Mouse (Mus musculus) ES-Bruce4 (cell line): ENCODE results near the gene Pink1. TPM values are rescaled to one million over a fixed set of nuclear protein-coding genes. Genes with fewer than 3 reads are reported as not detected.
"Not testable (repeated sequence)": the region's sequence is repeated elsewhere in the genome, so short reads cannot be mapped to it uniquely, and the experiment has no call there.

Experiments used
- H3K27ac ChIP-seq: 2 replicates; pipeline ENCODE4 v1.5.1; 2012; ENCODE audit warnings: low read length, inconsistent platforms; ENCODE audit not compliant: insufficient read depth
- H3K27me3 ChIP-seq: 2 replicates; pipeline ENCODE4 v1.6.1; 2012; ENCODE audit warnings: mild to moderate bottlenecking, low read length, inconsistent platforms; ENCODE audit not compliant: control insufficient read depth, poor library complexity, insufficient read depth, severe bottlenecking
- H3K36me3 ChIP-seq: 2 replicates; pipeline ENCODE4 v1.6.1; 2012; ENCODE audit warnings: inconsistent platforms, mild to moderate bottlenecking, low read length, moderate library complexity; ENCODE audit not compliant: control insufficient read depth, poor library complexity, insufficient read depth, severe bottlenecking
- H3K4me1 ChIP-seq: one replicate; pipeline ENCODE4 v1.8.1; 2011; ENCODE audit warnings: low read length; ENCODE audit not compliant: control insufficient read depth, insufficient read depth
- H3K4me3 ChIP-seq: 2 replicates; pipeline ENCODE4 v1.5.1; 2011; ENCODE audit warnings: low read depth, mild to moderate bottlenecking, low read length
- H3K9ac ChIP-seq: 2 replicates; pipeline ENCODE4 v1.6.1; 2012; ENCODE audit warnings: low read depth, mild to moderate bottlenecking, inconsistent platforms; ENCODE audit not compliant: poor library complexity, severe bottlenecking
- H3K9me3 ChIP-seq: replicated peaks from 2 replicates; pipeline ENCODE4 v1.6.1; 2012; ENCODE audit warnings: mild to moderate bottlenecking, low read length, inconsistent platforms; ENCODE audit not compliant: control insufficient read depth, poor library complexity, insufficient read depth, severe bottlenecking
- CTCF ChIP-seq: IDR thresholded peaks from one replicate; pipeline ENCODE4 v1.8.1; 2011; ENCODE audit warnings: low read depth, low read length
- EP300 ChIP-seq: IDR thresholded peaks from 2 replicates; pipeline ENCODE4 v1.6.1; 2011; ENCODE audit warnings: low read depth, low read length; ENCODE audit not compliant: insufficient read depth
- POLR2A ChIP-seq: IDR thresholded peaks from one replicate; pipeline ENCODE4 v1.8.1; 2011; ENCODE audit warnings: low read length; ENCODE audit not compliant: insufficient read depth
- polyA plus RNA-seq: library from polyadenylated mRNA; stranded (reverse); fragments of >200 nt; gene quantifications from 2 replicates; pipeline ENCODE4 v1.2.4, GENCODE M21; 2011; ENCODE audit warnings: low read depth; ENCODE audit not compliant: missing spikeins, insufficient read depth, insufficient read length

Pink1 gene
- polyA plus RNA-seq, 1 experiment: 23.4 TPM

GRCm38 (mm10) chr4:138330264-138330671, 4.2 kb upstream of the Pink1 start:
- H3K4me1 ChIP-seq: no peaks in the 10 kb centered on the region
- no peak overlapping the region for H3K9ac ChIP-seq
- H3K36me3 ChIP-seq: no peaks in the 10 kb centered on the region
- no peak overlapping the region for H3K4me3 ChIP-seq
- H3K9me3 ChIP-seq: no peaks in the 10 kb centered on the region
- H3K27me3 ChIP-seq: no peaks in the 10 kb centered on the region
- no peak for TF ChIP-seq CTCF
- no peak for TF ChIP-seq EP300
- TF ChIP-seq POLR2A: no peak
- no peak overlapping the region for H3K27ac ChIP-seq

DNA sequence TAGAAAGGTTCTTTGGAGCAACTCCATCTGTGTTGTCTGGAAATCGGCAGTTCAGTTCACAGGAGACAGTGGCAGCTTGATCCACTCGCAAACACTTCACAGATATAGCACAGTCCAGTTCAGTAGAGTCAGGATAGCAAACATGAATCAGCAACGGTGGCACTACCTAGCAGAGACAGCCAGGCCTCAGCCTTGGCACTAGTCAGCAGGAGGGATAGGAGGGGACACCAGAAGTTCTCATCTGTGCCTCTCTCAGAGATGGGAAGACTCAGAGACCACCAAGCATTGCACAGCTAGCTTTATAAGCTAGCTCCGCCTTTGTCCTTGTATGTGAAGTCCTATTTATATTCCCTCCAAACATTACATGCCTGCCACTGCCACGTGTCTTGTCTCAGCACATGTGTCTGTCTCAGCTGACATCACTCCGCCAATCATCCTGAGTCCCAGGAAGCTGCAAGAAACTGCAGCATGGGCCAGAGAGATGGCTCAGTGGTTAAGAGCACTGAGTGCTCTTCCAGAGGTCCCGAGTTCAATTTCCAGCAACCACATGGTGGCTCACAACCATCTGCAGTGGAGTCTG, 1.9 kb upstream of the Pink1 start:
- Histone ChIP-seq H3K9ac (no peak overlapping the region), H3K27ac (peak overlapping the region; percentile 47; the same call in 1 of the 2 replicates), H3K4me3 (peak overlapping the region; percentile 62)

GRCm38 (mm10) chr4:138327155-138327554, 1.0 kb upstream of the Pink1 start:
- H3K27me3 ChIP-seq, H3K4me3 ChIP-seq, H3K9ac ChIP-seq, H3K36me3 ChIP-seq, H3K4me1 ChIP-seq, H3K27ac ChIP-seq, H3K9me3 ChIP-seq: not testable (repeated sequence)

More for the DNA sequence above, 1.9 kb upstream of the Pink1 start:
- TF ChIP-seq EP300 (no peak), CTCF (no peak), POLR2A (no peak)
- H3K27me3 ChIP-seq: no peaks in the 10 kb centered on the region
- H3K36me3 ChIP-seq: no peaks in the 10 kb centered on the region
- no peaks in the 10 kb centered on the region for H3K9me3 ChIP-seq
- H3K4me1 ChIP-seq: no peaks in the 10 kb centered on the region

DNA sequence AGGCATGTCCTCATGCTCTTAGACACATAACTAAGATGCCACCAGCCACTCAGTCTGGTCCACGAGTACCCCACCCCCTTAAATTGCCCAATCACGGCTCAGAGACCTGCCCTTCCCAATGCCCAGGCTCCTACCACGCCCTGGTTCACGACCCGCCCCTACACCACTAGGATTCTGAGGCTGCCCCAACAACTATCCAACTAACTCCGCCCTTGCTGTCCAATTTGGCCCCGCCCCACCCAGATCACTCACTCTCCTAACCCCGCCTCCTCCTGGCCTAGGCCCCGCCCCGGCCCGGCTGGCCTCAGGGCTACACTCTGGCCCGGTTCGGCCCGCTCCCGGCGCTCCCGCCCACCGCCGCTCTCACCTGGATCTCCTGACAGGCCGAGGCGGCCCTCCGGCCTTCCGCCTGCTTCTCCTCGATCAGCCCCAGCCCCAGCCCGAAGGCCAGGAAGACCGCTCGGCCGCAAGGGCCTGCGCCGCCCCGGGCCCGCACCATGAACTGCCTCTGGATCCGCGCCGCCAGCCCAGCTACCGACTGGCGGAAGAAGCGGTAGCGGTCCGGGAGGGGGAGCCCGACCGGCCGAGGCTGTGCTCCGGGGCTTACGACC, 536 bp downstream of the Pink1 start:
- no peaks in the 10 kb centered on the region for H3K36me3 ChIP-seq
- no peaks in the 10 kb centered on the region; the same call in 1 of the 2 replicates for H3K9me3 ChIP-seq
- TF ChIP-seq POLR2A (no peak), CTCF (no peak), EP300 (no peak)
- H3K4me3 ChIP-seq: peak overlapping the region; percentile 58
- H3K27ac ChIP-seq: peak overlapping the region; percentile 24; the same call in 1 of the 2 replicates
- peak overlapping the region; percentile 88 for H3K9ac ChIP-seq
- H3K27me3 ChIP-seq: no peaks in the 10 kb centered on the region
- H3K4me1 ChIP-seq: peaks cover 2% of the 10 kb centered on the region

DNA sequence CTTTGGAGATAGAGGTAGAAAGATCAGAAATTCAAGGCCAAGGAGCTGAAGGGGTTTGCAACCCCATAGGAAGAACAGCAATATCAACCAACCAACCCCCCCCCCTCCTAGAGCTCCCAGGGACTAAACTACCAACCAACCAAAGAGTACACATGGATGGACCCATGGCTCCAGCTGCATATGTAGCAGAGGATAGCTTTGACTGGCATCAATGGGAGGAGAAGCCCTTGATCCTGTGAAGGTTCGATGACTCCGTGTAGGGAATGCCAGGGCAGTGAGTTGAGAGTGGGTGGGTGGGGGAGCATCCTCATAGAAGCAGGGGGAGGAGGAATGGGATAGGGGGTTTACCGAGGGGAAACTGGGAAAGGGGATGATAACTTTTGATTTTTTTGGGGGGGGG, 1.7 kb downstream of the Pink1 start:
- Histone ChIP-seq H3K4me3 (no peak overlapping the region), H3K27ac (no peak overlapping the region), H3K4me1 (peaks cover 2% of the 10 kb centered on the region), H3K9me3 (no peaks in the 10 kb centered on the region; the same call in 1 of the 2 replicates), H3K9ac (no peak overlapping the region), H3K36me3 (no peaks in the 10 kb centered on the region), H3K27me3 (no peaks in the 10 kb centered on the region)
- no peak for TF ChIP-seq EP300
- no peak for TF ChIP-seq POLR2A
- no peak for TF ChIP-seq CTCF

DNA sequence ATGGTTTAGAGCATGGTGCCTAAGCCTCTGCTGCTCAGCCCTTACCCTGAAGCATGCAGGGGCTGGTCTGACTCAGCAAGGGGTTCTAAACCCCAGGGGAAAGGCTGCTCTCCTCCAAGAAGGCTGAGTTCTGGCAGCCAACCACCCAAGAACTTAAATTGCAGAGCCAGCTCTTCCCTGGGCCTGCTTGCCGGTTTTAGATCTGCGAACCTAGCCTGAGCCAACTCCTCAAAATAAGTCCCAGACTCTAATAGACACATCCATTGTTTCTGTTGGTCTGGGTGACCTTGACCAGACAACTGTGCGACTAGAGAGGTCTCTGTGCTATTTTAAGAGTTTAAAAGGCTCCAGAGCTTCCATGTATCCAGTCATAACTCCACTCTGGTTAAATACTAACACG, 2.4 kb downstream of the Pink1 start:
- Histone ChIP-seq H3K27ac (peak overlapping the region; percentile 79), H3K4me3 (no peak overlapping the region), H3K9me3 (no peaks in the 10 kb centered on the region; the same call in 1 of the 2 replicates), H3K4me1 (peaks cover 2% of the 10 kb centered on the region), H3K36me3 (no peaks in the 10 kb centered on the region), H3K27me3 (no peaks in the 10 kb centered on the region), H3K9ac (no peak overlapping the region)
- TF ChIP-seq EP300: no peak
